Mouse (Mus musculus) hindbrain, embryonic 10.5 days (tissue): ENCODE results near the gene Agpat3. TPM values are rescaled to one million over a fixed set of nuclear protein-coding genes. Genes with fewer than 3 reads are reported as not detected.

Experiments used
- DNase-seq: peaks from one replicate; pipeline ENCODE4 v3.0.0-alpha.2; 2017; ENCODE audit warnings: low spot score
- H3K27ac ChIP-seq: fragments of 300-500 bp; sonication (generic); 2 replicates; pipeline ENCODE4 v1.5.1; 2016; ENCODE audit warnings: mild to moderate bottlenecking, moderate library complexity
- H3K27me3 ChIP-seq: fragments of 300-500 bp; sonication (generic); 2 replicates; pipeline ENCODE4 v1.6.1; 2016; ENCODE audit warnings: mild to moderate bottlenecking; ENCODE audit not compliant: poor library complexity, insufficient read depth, severe bottlenecking
- H3K36me3 ChIP-seq: fragments of 300-500 bp; sonication (generic); 2 replicates; pipeline ENCODE4 v1.6.1; 2016; ENCODE audit warnings: mild to moderate bottlenecking, moderate library complexity
- H3K4me1 ChIP-seq: fragments of 300-500 bp; sonication (generic); replicated peaks from 2 replicates; pipeline ENCODE4 v1.6.1; 2016; ENCODE audit warnings: mild to moderate bottlenecking
- H3K4me3 ChIP-seq: fragments of 300-500 bp; sonication (generic); 2 replicates; pipeline ENCODE4 v1.5.1; 2016; ENCODE audit warnings: mild to moderate bottlenecking, moderate library complexity
- H3K9me3 ChIP-seq: fragments of 300-500 bp; sonication (generic); 2 replicates; pipeline ENCODE4 v1.6.1; 2016; ENCODE audit warnings: mild to moderate bottlenecking, moderate library complexity
- WGBS: fragments of 180-500 bp; shearing (Covaris S2); methylation state at CpG from one replicate; pipeline ENCODE4 v1.1.7; 2016; 5-methylcytosine and 5-hydroxymethylcytosine counted together
- polyA plus RNA-seq: library from polyadenylated mRNA; unstranded; fragments of >200 nt; fragmentation: Nextera tagmentation; extraction: Ambion mirVana; gene quantifications from 2 replicates; pipeline ENCODE4 v1.2.1, GENCODE M21; 2016

The Agpat3 gene
- polyA plus RNA-seq, 1 experiment from 2014 or later = 47.2 TPM

- Histone ChIP-seq H3K9me3 (no peaks in the 10 kb centered on the region), H3K27ac (no peak overlapping the region), H3K27me3 (no peaks in the 10 kb centered on the region), H3K36me3 (no peaks in the 10 kb centered on the region), H3K4me1 (peaks cover 3% of the 10 kb centered on the region; the same call in 1 of the 2 replicates), H3K4me3 (no peak overlapping the region)
- DNase-seq = no peak
- WGBS = 78% methylated on average over 4 of the region's 4 CpGs
These were observed 96.6 kb downstream of the Agpat3 start for GRCm38 (mm10) chr10:78255646-78256059.

GRCm38 (mm10) chr10:78247206-78247605, 105.1 kb downstream of the Agpat3 start:
- H3K4me1 ChIP-seq = peaks cover 23% of the 10 kb centered on the region
- no peaks in the 10 kb centered on the region for H3K9me3 ChIP-seq
- H3K27me3 ChIP-seq = no peaks in the 10 kb centered on the region
- 83% methylated on average over 3 of the region's 3 CpGs for WGBS
- H3K36me3 ChIP-seq = no peaks in the 10 kb centered on the region
- no peak overlapping the region for H3K27ac ChIP-seq
- no peak overlapping the region for H3K4me3 ChIP-seq
- no peak for DNase-seq

- DNase-seq = no peak
- 83% methylated on average over 4 of the region's 4 CpGs for WGBS
- H3K36me3 ChIP-seq = no peaks in the 10 kb centered on the region
- no peaks in the 10 kb centered on the region for H3K27me3 ChIP-seq
- H3K4me3 ChIP-seq = no peak overlapping the region
- H3K4me1 ChIP-seq = peaks cover 23% of the 10 kb centered on the region
- H3K27ac ChIP-seq = no peak overlapping the region
- H3K9me3 ChIP-seq = no peaks in the 10 kb centered on the region
These were observed 105.6 kb downstream of the Agpat3 start for GRCm38 (mm10) chr10:78246725-78247124.

- Histone ChIP-seq H3K36me3 (no peaks in the 10 kb centered on the region), H3K27ac (peak overlapping the region; percentile 88; the same call in 1 of the 2 replicates), H3K4me1 (peaks cover 23% of the 10 kb centered on the region), H3K4me3 (peak overlapping the region; percentile 89), H3K9me3 (no peaks in the 10 kb centered on the region), H3K27me3 (no peaks in the 10 kb centered on the region)
- 20% methylated on average over 7 of the region's 7 CpGs for WGBS
- DNase-seq = no peak
These were observed 107.1 kb downstream of the Agpat3 start for GRCm38 (mm10) chr10:78245225-78245547.

- H3K36me3 ChIP-seq = no peaks in the 10 kb centered on the region
- H3K4me1 ChIP-seq = peaks cover 23% of the 10 kb centered on the region
- no peaks in the 10 kb centered on the region for H3K9me3 ChIP-seq
- H3K27me3 ChIP-seq = no peaks in the 10 kb centered on the region
- H3K4me3 ChIP-seq = peak within 1 kb of the TSS; percentile 89
- 2% methylated on average over 74 of the region's 74 CpGs for WGBS
- peak; percentile 86 for DNase-seq
- H3K27ac ChIP-seq = peak within 1 kb of the TSS; percentile 88
These were observed 107.7 kb downstream of the Agpat3 start, which contains the start of gene Trappc10 for GRCm38 (mm10) chr10:78244438-78245224. TSS of gene Trappc10 (minus strand) at chr10:78244641.

DNA sequence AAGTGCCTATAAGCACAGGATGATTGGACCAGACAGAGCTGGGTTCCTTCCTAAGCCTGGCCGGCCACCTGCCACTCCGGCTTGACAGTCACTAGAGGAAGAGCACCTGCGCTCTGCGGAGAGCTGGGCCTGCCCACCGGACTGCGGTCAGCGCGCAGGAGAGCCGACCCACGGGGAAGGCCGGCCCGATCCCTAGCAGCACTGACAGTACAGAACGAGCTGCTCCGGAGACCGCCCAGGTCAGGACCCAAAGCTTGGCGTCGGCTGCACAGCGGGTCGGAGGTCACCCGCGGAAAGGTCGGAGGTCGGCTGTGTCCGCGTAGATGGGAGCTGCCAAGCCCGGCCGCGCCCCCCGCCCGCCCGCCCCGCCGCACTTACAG, 108.2 kb downstream of the Agpat3 start:
- peaks cover 23% of the 10 kb centered on the region for H3K4me1 ChIP-seq
- no peaks in the 10 kb centered on the region; the same call in 1 of the 2 replicates for H3K36me3 ChIP-seq
- peak overlapping the region; percentile 89 for H3K4me3 ChIP-seq
- WGBS = under 1% methylated on average over 33 of the region's 33 CpGs
- peak overlapping the region; percentile 88 for H3K27ac ChIP-seq
- H3K9me3 ChIP-seq = no peaks in the 10 kb centered on the region
- H3K27me3 ChIP-seq = no peaks in the 10 kb centered on the region
- no peak for DNase-seq

DNA sequence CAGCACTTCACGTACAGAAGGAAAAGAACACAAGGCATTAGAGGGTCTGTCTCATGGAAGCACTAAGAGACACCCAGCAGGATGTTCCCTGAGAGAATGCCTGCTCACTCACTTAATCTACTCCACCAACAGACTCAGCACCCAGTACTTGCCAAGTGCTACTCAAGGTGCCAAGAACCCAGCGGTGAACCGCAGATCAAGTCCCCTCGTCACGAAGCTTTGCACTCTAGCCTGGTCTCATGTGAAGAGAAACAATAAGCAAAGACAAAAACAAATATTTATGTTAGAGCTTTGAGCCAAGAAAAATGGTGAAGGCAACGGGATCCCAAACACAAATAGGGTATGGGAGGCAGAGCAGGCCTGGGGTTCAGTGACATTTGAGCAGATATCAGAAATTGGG, 113.4 kb downstream of the Agpat3 start:
- DNase-seq = no peak
- H3K27ac ChIP-seq = no peak overlapping the region
- 85% methylated on average over 6 of the region's 6 CpGs for WGBS
- H3K4me3 ChIP-seq = no peak overlapping the region
- peaks cover 12% of the 10 kb centered on the region for H3K4me1 ChIP-seq
- no peaks in the 10 kb centered on the region for H3K9me3 ChIP-seq
- H3K36me3 ChIP-seq = peaks cover 4% of the 10 kb centered on the region; the same call in 1 of the 2 replicates
- H3K27me3 ChIP-seq = no peaks in the 10 kb centered on the region

DNA sequence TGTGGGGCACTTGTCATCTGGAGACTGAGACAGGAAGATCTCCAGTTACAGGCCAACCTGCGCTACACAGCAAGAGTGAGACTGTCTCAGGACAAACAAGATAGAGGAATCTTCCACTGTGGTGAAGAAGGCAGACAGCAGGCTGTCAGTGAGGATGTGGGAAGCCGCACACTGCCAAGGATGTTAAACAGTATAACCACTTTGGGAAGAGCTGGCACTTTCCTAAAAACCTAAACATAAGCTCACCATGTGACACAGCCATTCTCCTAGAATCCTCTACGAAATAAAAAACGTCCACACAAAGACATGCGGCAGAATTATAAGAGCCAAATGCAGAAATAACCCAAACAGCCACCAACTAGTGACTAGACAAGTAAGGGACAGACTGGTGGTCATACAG, 114.0 kb downstream of the Agpat3 start:
- no peak overlapping the region for H3K4me3 ChIP-seq
- 94% methylated on average over 5 of the region's 5 CpGs for WGBS
- H3K9me3 ChIP-seq = no peaks in the 10 kb centered on the region

DNA sequence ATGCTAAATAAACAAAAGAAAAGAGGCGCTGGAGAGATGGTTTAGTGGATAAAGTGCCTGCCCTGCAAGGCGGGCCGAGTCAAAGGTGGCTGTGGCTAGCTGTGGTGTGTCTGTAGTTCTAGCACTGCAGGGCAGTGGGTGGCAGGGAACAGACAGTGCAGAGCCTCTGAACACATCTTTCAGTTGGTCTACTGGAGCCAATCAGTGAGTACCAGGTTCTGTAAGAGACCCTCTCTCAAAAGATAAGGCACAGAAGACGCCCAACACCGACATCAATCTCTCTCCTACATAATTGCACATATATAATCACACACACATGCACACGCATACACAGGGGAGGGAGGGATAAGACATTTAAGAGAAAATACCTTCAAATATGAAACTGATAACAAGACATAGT, 114.5 kb downstream of the Agpat3 start:
- Histone ChIP-seq H3K36me3 (peaks cover 4% of the 10 kb centered on the region), H3K27ac (no peak overlapping the region), H3K4me1 (peaks cover under 1% of the 10 kb centered on the region), H3K9me3 (no peaks in the 10 kb centered on the region), H3K4me3 (no peak overlapping the region), H3K27me3 (no peaks in the 10 kb centered on the region)
- 89% methylated on average over 6 of the region's 6 CpGs for WGBS
- DNase-seq = no peak

More for the DNA sequence above, 114.0 kb downstream of the Agpat3 start:
- peaks cover 4% of the 10 kb centered on the region; the same call in 1 of the 2 replicates for H3K36me3 ChIP-seq
- no peaks in the 10 kb centered on the region for H3K27me3 ChIP-seq
- no peak overlapping the region for H3K27ac ChIP-seq
- DNase-seq = no peak
- peaks cover 6% of the 10 kb centered on the region for H3K4me1 ChIP-seq

GRCm38 (mm10) chr10:78236885-78237629, 115.2 kb downstream of the Agpat3 start:
- DNase-seq = no peak
- 91% methylated on average over 8 of the region's 8 CpGs for WGBS
- Histone ChIP-seq H3K9me3 (no peaks in the 10 kb centered on the region), H3K4me1 (no peaks in the 10 kb centered on the region), H3K4me3 (no peak overlapping the region), H3K27me3 (no peaks in the 10 kb centered on the region), H3K27ac (no peak overlapping the region), H3K36me3 (peaks cover 4% of the 10 kb centered on the region)

DNA sequence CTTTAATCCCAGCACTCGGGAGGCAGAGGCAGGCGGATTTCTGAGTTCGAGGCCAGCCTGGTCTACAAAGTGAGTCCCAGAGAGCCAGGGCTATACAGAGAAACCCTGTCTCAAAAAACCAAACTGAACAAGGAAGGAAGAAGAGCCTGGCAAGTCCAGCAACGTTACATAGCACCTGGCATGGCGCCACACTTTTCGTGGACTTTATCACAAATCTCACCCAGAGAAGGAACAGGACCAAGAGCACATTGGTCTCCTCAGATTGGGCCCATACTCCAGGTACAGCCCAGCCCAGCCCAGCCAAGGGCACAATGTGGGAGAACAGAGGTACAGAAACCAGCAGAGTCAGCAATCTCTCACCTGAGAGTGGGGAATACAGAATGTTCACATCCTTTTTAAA, 118.5 kb downstream of the Agpat3 start:
- 92% methylated on average over 6 of the region's 6 CpGs for WGBS
- Histone ChIP-seq H3K4me3 (no peak overlapping the region), H3K27ac (no peak overlapping the region), H3K27me3 (no peaks in the 10 kb centered on the region), H3K36me3 (peaks cover 25% of the 10 kb centered on the region), H3K4me1 (no peaks in the 10 kb centered on the region), H3K9me3 (no peaks in the 10 kb centered on the region)
- DNase-seq = no peak

GRCm38 (mm10) chr10:78233161-78233560, 119.1 kb downstream of the Agpat3 start:
- no peak overlapping the region for H3K4me3 ChIP-seq
- WGBS = 92% methylated on average over 5 of the region's 5 CpGs
- H3K36me3 ChIP-seq = peaks cover 29% of the 10 kb centered on the region
- no peak overlapping the region for H3K27ac ChIP-seq
- no peak for DNase-seq
- no peaks in the 10 kb centered on the region for H3K27me3 ChIP-seq
- H3K4me1 ChIP-seq = no peaks in the 10 kb centered on the region
- H3K9me3 ChIP-seq = no peaks in the 10 kb centered on the region

GRCm38 (mm10) chr10:78232301-78232980, 119.8 kb downstream of the Agpat3 start:
- DNase-seq = no peak
- H3K9me3 ChIP-seq = no peaks in the 10 kb centered on the region
- no peaks in the 10 kb centered on the region for H3K27me3 ChIP-seq
- no peak overlapping the region for H3K27ac ChIP-seq
- peaks cover 35% of the 10 kb centered on the region for H3K36me3 ChIP-seq
- no peaks in the 10 kb centered on the region for H3K4me1 ChIP-seq
- H3K4me3 ChIP-seq = no peak overlapping the region
- WGBS = 86% methylated on average over 4 of the region's 4 CpGs
